Mouse (Mus musculus): ENCODE results near the gene Eif4g1. TPM values are rescaled to one million over a fixed set of nuclear protein-coding genes. Genes with fewer than 3 reads are reported as not detected.

The Eif4g1 gene
- total and polyA plus RNA-seq, 2 experiments from 2014 or later, result 74.6 to 296 TPM

DNA sequence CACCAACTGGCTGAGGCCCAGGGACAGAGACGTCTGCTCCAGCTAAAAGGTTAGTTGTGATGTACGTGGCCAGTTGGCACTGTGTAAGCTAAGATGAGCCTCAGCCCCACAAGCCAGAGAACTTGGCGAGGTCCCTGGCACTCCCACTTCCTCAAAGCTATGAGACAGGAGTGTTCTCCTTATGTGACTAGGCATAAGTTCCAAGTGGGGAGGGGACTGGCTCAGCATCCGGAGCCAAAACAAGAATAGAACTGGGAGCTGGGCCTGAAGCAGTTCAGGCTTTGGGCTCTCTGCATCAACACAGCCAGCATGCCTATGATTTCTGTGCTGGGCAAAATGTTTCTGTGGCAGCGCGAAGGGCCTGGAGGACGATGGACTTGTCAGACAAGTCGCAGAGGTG is 26.7 kb downstream of the Eif4g1 start:
- WGBS, result 40% methylated on average over 8 of the region's 8 CpGs
- peak overlapping the region; percentile 63 for H3K27ac ChIP-seq (ENCODE audit: low read depth)
- H3K9me3 ChIP-seq (replicated peaks; ENCODE audit: control insufficient read depth, low read length), result no peaks in the 10 kb centered on the region
- TF ChIP-seq CTCF (IDR thresholded peaks at IDR 0.05; ENCODE audit: low read depth) (no peak), EP300 (IDR thresholded peaks at IDR 0.05; ENCODE audit: low read depth) (no peak)
- peaks cover 34% of the 10 kb centered on the region for H3K36me3 ChIP-seq (replicated peaks; ENCODE audit: control insufficient read depth, insufficient read depth, low read length)
- H3K4me1 ChIP-seq (ENCODE audit: control insufficient read depth, insufficient read depth), result peaks cover 18% of the 10 kb centered on the region
- no peaks in the 10 kb centered on the region for H3K27me3 ChIP-seq (ENCODE audit: control insufficient read depth, insufficient read depth, low read length)
- ATAC-seq (ENCODE audit: insufficient read depth, low read depth) (0 out of 2 replicates have a peak, but pooled peaks have one; percentile 5), DNase-seq (ENCODE audit: low spot score) (peak; percentile 55)
- peak overlapping the region; percentile 35; the same call in 1 of the 2 replicates for H3K4me3 ChIP-seq (ENCODE audit: low read depth, low read length)
- no peak overlapping the region for H3K9ac ChIP-seq (replicated peaks; ENCODE audit: low read depth, low read length)
- H3K4me2 ChIP-seq (ENCODE audit: low read depth, low read length), result peak overlapping the region; percentile 55

- peak; percentile 60 for ATAC-seq (ENCODE audit: insufficient read depth, low read depth)
- Histone ChIP-seq H3K9ac (replicated peaks; ENCODE audit: low read depth, low read length) (no peak overlapping the region; the same call in 1 of the 2 replicates), H3K4me2 (ENCODE audit: low read depth, low read length) (peak overlapping the region; percentile 55), H3K27me3 (ENCODE audit: control insufficient read depth, insufficient read depth, low read length) (no peaks in the 10 kb centered on the region), H3K9me3 (replicated peaks; ENCODE audit: control insufficient read depth, low read length) (no peaks in the 10 kb centered on the region), H3K36me3 (replicated peaks; ENCODE audit: control insufficient read depth, insufficient read depth, low read length) (peaks cover 30% of the 10 kb centered on the region), H3K4me3 (ENCODE audit: low read depth, low read length) (peak overlapping the region; percentile 35), H3K4me1 (ENCODE audit: control insufficient read depth, insufficient read depth) (peaks cover 18% of the 10 kb centered on the region), H3K27ac (ENCODE audit: low read depth) (peak overlapping the region; percentile 63)
- WGBS, result 4% methylated on average over 44 of the region's 46 CpGs
- DNase-seq (ENCODE audit: low spot score), result peak; percentile 73
- no peak for TF ChIP-seq CTCF (IDR thresholded peaks at IDR 0.05; ENCODE audit: low read depth)
- peak; percentile 16; the same call in 1 of the 2 replicates for TF ChIP-seq EP300 (IDR thresholded peaks at IDR 0.05; ENCODE audit: low read depth)
Measured at GRCm38 (mm10) chr16:20695622-20696323, 27.7 kb downstream of the Eif4g1 start.

DNA sequence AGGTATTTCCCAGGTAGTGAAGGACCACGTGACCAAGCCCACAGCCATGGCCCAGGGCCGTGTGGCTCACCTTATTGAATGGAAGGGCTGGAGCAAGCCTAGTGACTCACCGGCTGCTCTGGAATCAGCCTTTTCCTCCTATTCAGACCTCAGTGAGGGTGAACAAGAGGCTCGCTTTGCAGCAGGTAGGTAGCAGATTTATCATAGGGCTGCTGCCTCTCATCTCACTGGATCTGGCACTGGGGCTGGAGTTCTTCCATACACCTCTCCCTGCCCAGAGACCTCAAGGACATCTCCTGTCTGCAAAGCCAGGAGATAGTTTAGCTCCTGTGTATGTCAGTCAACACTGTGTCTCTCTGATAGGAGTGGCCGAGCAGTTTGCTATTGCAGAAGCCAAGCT is 31.2 kb downstream of the Eif4g1 start:
- ATAC-seq (ENCODE audit: insufficient read depth, low read depth) (no peak), DNase-seq (ENCODE audit: low spot score) (no peak)
- H3K9me3 ChIP-seq (replicated peaks; ENCODE audit: control insufficient read depth, low read length), result no peaks in the 10 kb centered on the region
- H3K27ac ChIP-seq (ENCODE audit: low read depth), result no peak overlapping the region
- TF ChIP-seq EP300 (IDR thresholded peaks at IDR 0.05; ENCODE audit: low read depth) (no peak), CTCF (IDR thresholded peaks at IDR 0.05; ENCODE audit: low read depth) (no peak)
- no peak overlapping the region for H3K9ac ChIP-seq (replicated peaks; ENCODE audit: low read depth, low read length)
- no peaks in the 10 kb centered on the region for H3K27me3 ChIP-seq (ENCODE audit: control insufficient read depth, insufficient read depth, low read length)
- H3K4me2 ChIP-seq (ENCODE audit: low read depth, low read length), result no peak overlapping the region
- peaks cover 16% of the 10 kb centered on the region; the same call in 1 of the 2 replicates for H3K4me1 ChIP-seq (ENCODE audit: control insufficient read depth, insufficient read depth)
- no peak overlapping the region for H3K4me3 ChIP-seq (ENCODE audit: low read depth, low read length)
- peaks cover 24% of the 10 kb centered on the region; the same call in 1 of the 2 replicates for H3K36me3 ChIP-seq (replicated peaks; ENCODE audit: control insufficient read depth, insufficient read depth, low read length)
- WGBS, result 67% methylated on average over 5 of the region's 5 CpGs

DNA sequence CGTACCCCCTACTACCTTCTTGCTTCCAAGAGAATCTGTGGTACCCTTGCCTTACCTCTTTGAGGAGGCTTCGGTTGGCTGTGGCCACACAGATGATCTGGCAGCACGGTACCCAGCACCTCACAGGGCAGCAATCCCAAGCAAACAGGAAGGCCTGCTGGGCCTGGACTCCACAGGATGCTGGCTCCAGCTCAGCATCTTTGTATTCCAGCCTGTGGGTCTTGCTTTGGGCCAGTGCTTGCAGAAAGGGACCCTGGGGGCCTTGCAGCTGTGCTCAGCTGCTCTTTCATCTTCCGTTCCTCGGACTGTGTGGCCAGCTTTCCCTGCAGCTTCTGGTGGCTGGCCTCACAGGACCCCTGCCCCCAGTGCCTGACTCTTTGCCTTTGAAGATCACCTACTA is 31.9 kb downstream of the Eif4g1 start:
- WGBS, result 48% methylated on average over 5 of the region's 5 CpGs
- Histone ChIP-seq H3K27me3 (ENCODE audit: control insufficient read depth, insufficient read depth, low read length) (no peaks in the 10 kb centered on the region), H3K36me3 (replicated peaks; ENCODE audit: control insufficient read depth, insufficient read depth, low read length) (peaks cover 24% of the 10 kb centered on the region; the same call in 1 of the 2 replicates), H3K4me1 (ENCODE audit: control insufficient read depth, insufficient read depth) (peaks cover 14% of the 10 kb centered on the region; the same call in 1 of the 2 replicates), H3K27ac (ENCODE audit: low read depth) (no peak overlapping the region), H3K9me3 (replicated peaks; ENCODE audit: control insufficient read depth, low read length) (no peaks in the 10 kb centered on the region), H3K4me3 (ENCODE audit: low read depth, low read length) (no peak overlapping the region), H3K9ac (replicated peaks; ENCODE audit: low read depth, low read length) (no peak overlapping the region), H3K4me2 (ENCODE audit: low read depth, low read length) (no peak overlapping the region)
- no peak for DNase-seq (ENCODE audit: low spot score)
- TF ChIP-seq CTCF (IDR thresholded peaks at IDR 0.05; ENCODE audit: low read depth), result no peak
- TF ChIP-seq EP300 (IDR thresholded peaks at IDR 0.05; ENCODE audit: low read depth), result no peak
- no peak for ATAC-seq (ENCODE audit: insufficient read depth, low read depth)

DNA sequence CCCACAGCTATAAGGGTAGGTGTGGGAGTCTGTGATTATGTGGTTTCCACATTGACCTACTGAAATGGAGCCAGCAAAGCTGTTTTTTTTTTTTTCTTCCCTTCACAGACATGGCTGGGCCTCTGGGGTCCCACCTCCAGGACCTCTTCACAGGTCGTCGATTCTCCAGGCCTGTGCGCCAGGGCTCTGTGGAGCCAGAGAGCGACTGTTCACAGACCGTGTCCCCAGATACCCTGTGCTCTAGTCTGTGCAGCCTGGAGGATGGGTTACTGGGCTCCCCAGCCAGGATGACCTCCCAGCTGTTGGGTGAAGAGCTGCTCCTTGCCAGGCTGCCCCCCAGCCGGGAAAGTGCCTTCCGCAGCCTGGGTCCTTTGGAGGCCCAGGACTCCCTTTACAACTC is 33.2 kb downstream of the Eif4g1 start:
- H3K4me1 ChIP-seq (ENCODE audit: control insufficient read depth, insufficient read depth), result 0 out of 2 replicates have a peak, but pooled peaks cover 3% of the 10 kb centered on the region
- H3K4me2 ChIP-seq (ENCODE audit: low read depth, low read length), result no peak overlapping the region
- no peaks in the 10 kb centered on the region for H3K9me3 ChIP-seq (replicated peaks; ENCODE audit: control insufficient read depth, low read length)
- no peak for DNase-seq (ENCODE audit: low spot score)
- H3K27ac ChIP-seq (ENCODE audit: low read depth), result no peak overlapping the region
- ATAC-seq (ENCODE audit: insufficient read depth, low read depth), result no peak
- 58% methylated on average over 7 of the region's 7 CpGs for WGBS
- no peak overlapping the region for H3K9ac ChIP-seq (replicated peaks; ENCODE audit: low read depth, low read length)
- H3K4me3 ChIP-seq (ENCODE audit: low read depth, low read length), result no peak overlapping the region
- peaks cover 24% of the 10 kb centered on the region; the same call in 1 of the 2 replicates for H3K36me3 ChIP-seq (replicated peaks; ENCODE audit: control insufficient read depth, insufficient read depth, low read length)
- TF ChIP-seq EP300 (IDR thresholded peaks at IDR 0.05; ENCODE audit: low read depth) (no peak), CTCF (IDR thresholded peaks at IDR 0.05; ENCODE audit: low read depth) (no peak)
- no peaks in the 10 kb centered on the region for H3K27me3 ChIP-seq (ENCODE audit: control insufficient read depth, insufficient read depth, low read length)

Measured in heart, postnatal 0 days (tissue).